ENCODE assay signal across 10 mouse cellular contexts in genomic region chr3:84022723-84023122, GRCm38 (mm10). TPM values are rescaled to one million over a fixed set of nuclear protein-coding genes. Genes with fewer than 3 reads are reported as not detected.
DNase-seq lines count a peak whose midpoint lies in the region; ATAC-seq and TF ChIP-seq lines count a peak whose summit lies in the region.
"Had no signal": no experiment of that assay in that cellular context is flagged by ENCODE, and none has a peak within 500 bp of the region (broad histone marks: within the 10 kb centered on the region; RNA-seq: fewer than 3 reads in every experiment).

No protein-coding gene starts in this region.

- no peaks in the 10 kb centered on the region for H3K9me3 ChIP-seq in liver, embryonic 11.5 days (ENCODE audit: control insufficient read depth, low read length)
- H3K9me3 ChIP-seq in stomach, postnatal 0 days (ENCODE audit: control insufficient read depth, low read length), result no peaks in the 10 kb centered on the region

- peaks cover 26% of the 10 kb centered on the region for H3K4me1 ChIP-seq in liver, embryonic 11.5 days (replicated peaks; ENCODE audit: control insufficient read depth, insufficient read depth, low read length)
- H3K4me1 ChIP-seq in stomach, postnatal 0 days (replicated peaks; ENCODE audit: control insufficient read depth, insufficient read depth), result peaks cover 7% of the 10 kb centered on the region

- no peak overlapping the region for H3K27ac ChIP-seq in liver, embryonic 11.5 days (ENCODE audit: low read depth, low read length)
- peak overlapping the region; percentile 81 for H3K27ac ChIP-seq in stomach, postnatal 0 days (replicated peaks)

- TF ChIP-seq CTCF in stomach, postnatal 0 days (IDR thresholded peaks at IDR 0.05; ENCODE audit: low read depth), result no peak

- 0 out of 2 replicates have a peak, but pooled peaks cover 7% of the 10 kb centered on the region for H3K36me3 ChIP-seq in liver, embryonic 11.5 days (ENCODE audit: control insufficient read depth, insufficient read depth, low read length)
- H3K36me3 ChIP-seq in stomach, postnatal 0 days (ENCODE audit: control insufficient read depth, insufficient read depth, low read length), result no peaks in the 10 kb centered on the region

- no peak overlapping the region for H3K4me3 ChIP-seq in liver, embryonic 11.5 days (ENCODE audit: low read depth, low read length)
- H3K4me3 ChIP-seq in stomach, postnatal 0 days (ENCODE audit: low read depth, low read length), result no peak overlapping the region

- H3K4me2 ChIP-seq in liver, embryonic 11.5 days, result no peak overlapping the region; the same call in 1 of the 2 replicates
- H3K4me2 ChIP-seq in stomach, postnatal 0 days (replicated peaks; ENCODE audit: low read depth), result no peak overlapping the region
- H3K4me2 ChIP-seq: lung, embryonic 14.5 days had no signal

- H3K27me3 ChIP-seq in liver, embryonic 11.5 days (replicated peaks; ENCODE audit: control insufficient read depth, insufficient read depth, low read length), result no peaks in the 10 kb centered on the region
- H3K27me3 ChIP-seq in stomach, postnatal 0 days (ENCODE audit: control insufficient read depth, insufficient read depth, low read length), result no peaks in the 10 kb centered on the region

- ATAC-seq in liver, embryonic 11.5 days (replicated peaks; ENCODE audit: low FRiP score), result peak; percentile 75
- peak; percentile 79 for ATAC-seq in stomach, postnatal 0 days (ENCODE audit: low FRiP score, low TSS enrichment)

- TF ChIP-seq EP300 in stomach, postnatal 0 days (optimal IDR thresholded peaks at IDR 0.05), result no peak

- intact Hi-C loops in gastrocnemius, postnatal 14 days (cut with DNase I; ENCODE audit: low total_unique reads), result no loop called here

- no peak overlapping the region for H3K9ac ChIP-seq in liver, embryonic 11.5 days (ENCODE audit: low read depth, low read length)
- no peak overlapping the region for H3K9ac ChIP-seq in stomach, postnatal 0 days (ENCODE audit: low read length)
- H3K9ac ChIP-seq: lung, embryonic 14.5 days had no signal

- WGBS in liver, embryonic 11.5 days, result 72% methylated on average over 5 of the region's 5 CpGs
- 65% methylated on average over 5 of the region's 5 CpGs for WGBS in stomach, postnatal 0 days

- DNase-seq in gastrocnemius, postnatal 14 days, result peak; percentile 27
- DNase-seq in gastrocnemius, adult 18-20 months (ENCODE audit: low spot score), result no peak
- peak; percentile 42 to 50 for DNase-seq in urinary bladder, adult 18-20 months (ENCODE audit: low spot score in 2 of 2)
- no peak for DNase-seq in urinary bladder, postnatal 10 days (ENCODE audit: low spot score)
- no peak for DNase-seq in liver, embryonic 11.5 days (ENCODE audit: low spot score)
- DNase-seq in stomach, postnatal 0 days (ENCODE audit: low spot score), result peak; percentile 52
- DNase-seq in cerebellum, postnatal 4 days (ENCODE audit: low spot score in 2 of 2), result no peak
- no peak for DNase-seq in thymus, postnatal 36 days
- DNase-seq: cerebellum, adult 8-10 months; lung, embryonic 14.5 days had no signal

RNA-seq across cellular contexts. Expression of gene Tmem131l, which starts 17.3 kb away (rescaled TPM):
- total RNA-seq in gastrocnemius, postnatal 14 days (2021), result 10 to 100 TPM; 16.4 to 19.1 TPM
- total RNA-seq in gastrocnemius, adult 18-20 months (2021), result 10 to 100 TPM; 10.6 to 13.5 TPM
- 35.7 and 37.9 TPM in 2 replicates for polyA plus RNA-seq in liver, embryonic 11.5 days (2014; fragmentation: Nextera tagmentation; extraction: Ambion mirVana)
- polyA plus RNA-seq in stomach, postnatal 0 days (2015; fragmentation: Nextera tagmentation; extraction: Ambion mirVana), result 15.5 and 18.3 TPM in 2 replicates

Comparison
In these comparisons a context has a peak if more than half of its experiments do, and no peak if none do; other contexts are left out.
1. DNase-seq: peak in gastrocnemius, postnatal 14 days (single experiment), urinary bladder, adult 18-20 months (2 of 2) and stomach, postnatal 0 days (single experiment); none in gastrocnemius, adult 18-20 months (single experiment), urinary bladder, postnatal 10 days (single experiment), liver, embryonic 11.5 days (single experiment), cerebellum, postnatal 4 days (0 of 2) and thymus, postnatal 36 days (0 of 2).